Mouse (Mus musculus): ENCODE measurements around the gene Fzd2. TPM values are rescaled to one million over a fixed set of nuclear protein-coding genes. Genes with fewer than 3 reads are reported as not detected.
"Not testable (repeated sequence)": the region's sequence is repeated elsewhere in the genome, so short reads cannot be mapped to it uniquely, and the experiment has no call there.

The Fzd2 gene
- 15.1 and 20.4 TPM in 2 replicates for polyA plus RNA-seq (2015; fragmentation: Nextera tagmentation; extraction: Ambion mirVana)

GRCm38 (mm10) chr11:102604010-102604584 lies at the start of gene Fzd2:
Gene Fzd2 (plus strand): TSS chr11:102604396.
- H3K4me2 ChIP-seq, result peak within 1 kb of the TSS; percentile 91
- peaks cover 27% of the 10 kb centered on the region for H3K4me1 ChIP-seq (replicated peaks)
- H3K27me3 ChIP-seq, result 0 out of 2 replicates have a peak, but pooled peaks cover 5% of the 10 kb centered on the region
- under 1% methylated on average over 31 of the region's 31 CpGs for WGBS
- peak within 1 kb of the TSS; percentile 95 for H3K9ac ChIP-seq
- H3K36me3 ChIP-seq, result no peaks in the 10 kb centered on the region
- ATAC-seq (replicated peaks; ENCODE audit: insufficient number of reproducible peaks, insufficient read depth, low FRiP score, low read depth), result peak; percentile 91
- H3K4me3 ChIP-seq, result peak within 1 kb of the TSS; percentile 88
- H3K27ac ChIP-seq, result peak within 1 kb of the TSS; percentile 98
- H3K9me3 ChIP-seq (replicated peaks), result no peaks in the 10 kb centered on the region

DNA sequence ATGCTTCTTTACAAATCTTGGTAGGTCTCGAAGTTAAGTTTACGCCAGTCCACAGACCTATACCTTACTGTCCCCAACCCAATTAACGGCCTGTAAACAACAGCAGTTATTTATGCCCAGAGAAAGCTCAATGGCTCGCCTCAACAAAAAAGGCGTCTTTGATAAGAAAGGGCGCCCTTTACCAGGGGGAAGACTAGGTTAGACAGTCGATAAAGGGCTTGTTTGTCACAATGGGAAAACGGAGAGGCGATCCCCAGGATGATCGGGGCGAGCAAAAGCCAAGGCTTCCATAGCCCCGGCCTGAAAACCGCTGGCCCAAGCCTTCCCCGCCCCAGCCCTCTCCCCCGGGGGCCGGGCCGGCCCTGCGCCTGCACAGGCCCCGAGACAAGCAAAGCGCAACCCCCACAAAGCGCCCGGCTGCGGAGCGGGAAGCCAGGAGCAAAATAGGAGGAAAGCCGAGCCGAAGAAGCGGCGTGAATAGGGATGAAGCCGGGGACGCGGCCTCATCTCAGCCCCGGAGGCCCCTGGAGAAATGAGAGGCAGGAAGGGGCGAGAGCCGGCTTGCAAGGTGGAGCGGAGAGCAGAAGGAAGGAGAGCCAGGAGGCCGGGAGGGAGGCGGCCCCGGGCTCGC lies 48.7 kb upstream of the Fzd2 start:
- Histone ChIP-seq H3K27me3 (no peaks in the 10 kb centered on the region), H3K4me1 (replicated peaks) (peaks cover 22% of the 10 kb centered on the region), H3K4me3 (peak overlapping the region; percentile 78), H3K9ac (peak overlapping the region; percentile 98), H3K4me2 (peak overlapping the region; percentile 74), H3K27ac (peak overlapping the region; percentile 91), H3K36me3 (no peaks in the 10 kb centered on the region), H3K9me3 (replicated peaks) (no peaks in the 10 kb centered on the region)
- under 1% methylated on average over 38 of the region's 39 CpGs for WGBS
- ATAC-seq (replicated peaks; ENCODE audit: insufficient number of reproducible peaks, insufficient read depth, low FRiP score, low read depth), result peak; percentile 45

GRCm38 (mm10) chr11:102556031-102556715 lies 48.0 kb upstream of the Fzd2 start, which contains the start of gene Gpatch8:
Gene Gpatch8 (minus strand): TSS chr11:102556392.
- no peaks in the 10 kb centered on the region for H3K36me3 ChIP-seq
- peaks cover 21% of the 10 kb centered on the region for H3K4me1 ChIP-seq (replicated peaks)
- no peaks in the 10 kb centered on the region for H3K9me3 ChIP-seq (replicated peaks)
- no peaks in the 10 kb centered on the region for H3K27me3 ChIP-seq
- H3K4me2 ChIP-seq, result peak within 1 kb of the TSS; percentile 74
- peak; percentile 98 for ATAC-seq (replicated peaks; ENCODE audit: insufficient number of reproducible peaks, insufficient read depth, low FRiP score, low read depth)
- peak within 1 kb of the TSS; percentile 78 for H3K4me3 ChIP-seq
- H3K9ac ChIP-seq, result peak within 1 kb of the TSS; percentile 98
- under 1% methylated on average over 40 of the region's 55 CpGs for WGBS
- peak within 1 kb of the TSS; percentile 91 for H3K27ac ChIP-seq

DNA sequence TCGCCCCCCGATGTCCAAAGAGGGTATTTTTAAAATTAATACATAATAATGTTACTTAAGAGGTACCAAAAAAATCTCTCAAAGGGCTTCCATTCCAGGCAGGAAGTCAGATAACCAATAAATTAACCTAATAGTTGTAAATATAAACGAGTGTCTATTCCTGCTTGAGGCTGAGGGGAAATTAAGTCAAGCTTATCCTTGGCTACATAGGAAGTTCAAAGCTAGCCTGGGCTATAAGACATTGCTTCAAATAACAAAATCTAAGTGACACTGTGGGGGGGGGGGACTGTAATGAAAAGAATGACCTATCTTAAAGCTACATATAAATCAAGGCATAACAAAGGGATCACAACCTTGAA lies 47.5 kb upstream of the Fzd2 start:
- Histone ChIP-seq H3K4me1 (replicated peaks) (peaks cover 19% of the 10 kb centered on the region), H3K9ac (no peak overlapping the region), H3K9me3 (replicated peaks) (no peaks in the 10 kb centered on the region), H3K4me3 (peak overlapping the region; percentile 78), H3K4me2 (peak overlapping the region; percentile 74), H3K27ac (peak overlapping the region; percentile 91), H3K36me3 (no peaks in the 10 kb centered on the region), H3K27me3 (no peaks in the 10 kb centered on the region)
- ATAC-seq (replicated peaks; ENCODE audit: insufficient number of reproducible peaks, insufficient read depth, low FRiP score, low read depth), result no peak
- 14% methylated on average over 3 of the region's 3 CpGs for WGBS

GRCm38 (mm10) chr11:102557386-102557785 lies 46.8 kb upstream of the Fzd2 start:
- Histone ChIP-seq H3K9me3 (replicated peaks) (no peaks in the 10 kb centered on the region), H3K4me2 (no peak overlapping the region), H3K27ac (no peak overlapping the region), H3K4me1 (replicated peaks) (peaks cover 15% of the 10 kb centered on the region), H3K27me3 (no peaks in the 10 kb centered on the region), H3K4me3 (no peak overlapping the region), H3K9ac (no peak overlapping the region), H3K36me3 (no peaks in the 10 kb centered on the region)
- no peak for ATAC-seq (replicated peaks; ENCODE audit: insufficient number of reproducible peaks, insufficient read depth, low FRiP score, low read depth)
- 96% methylated on average over 1 of the region's 1 CpGs for WGBS

GRCm38 (mm10) chr11:102558704-102559103 lies 45.5 kb upstream of the Fzd2 start:
- H3K9me3 ChIP-seq (replicated peaks), result no peaks in the 10 kb centered on the region
- H3K9ac ChIP-seq, result no peak overlapping the region
- no peak overlapping the region for H3K4me3 ChIP-seq
- no peaks in the 10 kb centered on the region for H3K36me3 ChIP-seq
- no peaks in the 10 kb centered on the region for H3K27me3 ChIP-seq
- no peak for ATAC-seq (replicated peaks; ENCODE audit: insufficient number of reproducible peaks, insufficient read depth, low FRiP score, low read depth)
- no peak overlapping the region for H3K27ac ChIP-seq
- WGBS, result 89% methylated on average over 5 of the region's 5 CpGs
- H3K4me2 ChIP-seq, result no peak overlapping the region
- H3K4me1 ChIP-seq (replicated peaks), result peaks cover 13% of the 10 kb centered on the region

DNA sequence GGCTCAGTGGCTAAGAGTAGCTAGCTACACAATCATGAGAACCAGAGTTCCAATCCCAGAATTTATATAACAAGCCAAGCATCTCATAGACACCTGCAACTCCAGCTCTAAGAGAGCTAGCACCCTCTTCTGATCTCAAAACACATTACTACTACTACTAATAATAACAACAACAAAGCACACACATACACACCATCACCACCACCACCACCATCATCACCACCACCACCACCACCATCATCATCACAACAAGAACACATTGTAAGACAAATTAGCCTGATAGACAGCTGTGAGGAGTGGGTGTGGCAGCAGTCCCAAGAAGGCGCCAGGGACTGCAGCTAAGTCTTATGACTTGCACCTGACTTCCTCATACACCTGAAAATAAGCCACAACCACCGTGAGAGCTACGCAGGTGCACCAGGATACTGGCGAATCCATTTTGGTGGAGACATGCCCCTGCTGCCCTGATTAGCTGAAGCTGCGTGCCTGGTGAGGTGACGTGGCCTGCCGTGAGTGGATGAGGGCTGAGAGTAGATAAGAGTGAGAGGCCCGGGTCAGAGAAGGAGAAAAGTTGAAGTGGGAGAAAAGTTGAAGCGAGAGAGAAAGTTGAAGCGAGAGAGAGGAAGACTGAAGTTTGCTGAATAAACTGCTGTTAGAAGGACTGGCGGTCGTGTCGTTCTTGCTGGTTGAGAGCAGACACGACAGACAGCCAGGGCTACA lies 39.1 kb upstream of the Fzd2 start:
- H3K4me1 ChIP-seq (replicated peaks); H3K9me3 ChIP-seq (replicated peaks); H3K4me3 ChIP-seq; H3K27me3 ChIP-seq; H3K36me3 ChIP-seq; ATAC-seq (replicated peaks; ENCODE audit: insufficient number of reproducible peaks, insufficient read depth, low FRiP score, low read depth); H3K9ac ChIP-seq: not testable (repeated sequence)
- Histone ChIP-seq H3K27ac (peak overlapping the region; percentile 46; the same call in 1 of the 2 replicates), H3K4me2 (peak overlapping the region; percentile 41)
- WGBS, result 48% methylated on average over 14 of the region's 14 CpGs

DNA sequence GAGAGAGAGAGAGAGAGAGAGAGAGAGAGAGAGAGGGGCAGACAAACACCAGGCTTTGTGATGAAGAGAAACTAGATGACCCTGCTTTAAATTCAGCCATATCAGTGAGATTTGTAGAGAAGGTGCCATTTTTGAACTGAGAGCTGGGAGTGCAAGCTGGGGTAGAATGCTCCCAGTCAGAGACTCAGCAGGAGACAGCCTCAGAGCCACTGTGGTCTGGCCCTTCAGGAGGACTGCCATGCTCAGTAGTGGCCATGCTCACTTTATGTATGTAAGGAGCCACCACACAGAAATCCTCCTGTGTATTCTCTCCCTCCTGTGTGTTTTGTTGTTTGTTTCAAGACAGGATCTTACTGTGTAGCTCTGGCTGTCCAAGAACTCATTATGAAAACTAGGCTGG lies 38.5 kb upstream of the Fzd2 start:
- Histone ChIP-seq H3K4me1 (replicated peaks) (0 out of 2 replicates have a peak, but pooled peaks cover 2% of the 10 kb centered on the region), H3K27ac (peak overlapping the region; percentile 46; the same call in 1 of the 2 replicates), H3K9me3 (replicated peaks) (no peaks in the 10 kb centered on the region), H3K4me3 (no peak overlapping the region), H3K9ac (no peak overlapping the region), H3K4me2 (peak overlapping the region; percentile 41), H3K36me3 (no peaks in the 10 kb centered on the region), H3K27me3 (no peaks in the 10 kb centered on the region)
- ATAC-seq (replicated peaks; ENCODE audit: insufficient number of reproducible peaks, insufficient read depth, low FRiP score, low read depth), result no peak

GRCm38 (mm10) chr11:102566290-102566689 lies 37.9 kb upstream of the Fzd2 start:
- 0 out of 2 replicates have a peak, but pooled peaks cover 2% of the 10 kb centered on the region for H3K4me1 ChIP-seq (replicated peaks)
- H3K9ac ChIP-seq, result no peak overlapping the region
- H3K9me3 ChIP-seq (replicated peaks), result no peaks in the 10 kb centered on the region
- H3K4me2 ChIP-seq, result no peak overlapping the region
- H3K36me3 ChIP-seq, result no peaks in the 10 kb centered on the region
- H3K27me3 ChIP-seq, result no peaks in the 10 kb centered on the region
- H3K27ac ChIP-seq, result no peak overlapping the region
- ATAC-seq (replicated peaks; ENCODE audit: insufficient number of reproducible peaks, insufficient read depth, low FRiP score, low read depth), result no peak
- WGBS, result 93% methylated on average over 1 of the region's 1 CpGs
- H3K4me3 ChIP-seq, result no peak overlapping the region

GRCm38 (mm10) chr11:102567157-102567556 lies 37.0 kb upstream of the Fzd2 start:
- Histone ChIP-seq H3K4me3 (no peak overlapping the region), H3K27ac (no peak overlapping the region), H3K4me2 (no peak overlapping the region), H3K27me3 (no peaks in the 10 kb centered on the region), H3K9ac (no peak overlapping the region), H3K4me1 (replicated peaks) (0 out of 2 replicates have a peak, but pooled peaks cover 2% of the 10 kb centered on the region), H3K36me3 (no peaks in the 10 kb centered on the region), H3K9me3 (replicated peaks) (no peaks in the 10 kb centered on the region)
- ATAC-seq (replicated peaks; ENCODE audit: insufficient number of reproducible peaks, insufficient read depth, low FRiP score, low read depth), result no peak
- 85% methylated on average over 6 of the region's 6 CpGs for WGBS

GRCm38 (mm10) chr11:102567723-102568122 lies 36.5 kb upstream of the Fzd2 start:
- Histone ChIP-seq H3K27me3 (no peaks in the 10 kb centered on the region), H3K9me3 (replicated peaks) (no peaks in the 10 kb centered on the region), H3K36me3 (no peaks in the 10 kb centered on the region), H3K9ac (no peak overlapping the region), H3K4me2 (no peak overlapping the region), H3K27ac (no peak overlapping the region), H3K4me3 (no peak overlapping the region), H3K4me1 (replicated peaks) (0 out of 2 replicates have a peak, but pooled peaks cover 2% of the 10 kb centered on the region)
- 95% methylated on average over 15 of the region's 15 CpGs for WGBS
- ATAC-seq (replicated peaks; ENCODE audit: insufficient number of reproducible peaks, insufficient read depth, low FRiP score, low read depth), result no peak

Data from heart, embryonic 15.5 days (tissue).